Mouse (Mus musculus) leukemia stem cell, adult 10-12 weeks (primary cell): ENCODE results near the gene Efhc1. TPM values are rescaled to one million over a fixed set of nuclear protein-coding genes. Genes with fewer than 3 reads are reported as not detected.

ENCODE experiments used
- polyA plus RNA-seq: library from polyadenylated mRNA; stranded (reverse); fragments of >175 nt; gene quantifications from 2 replicates; pipeline ENCODE4 v1.2.3, GENCODE M21; 2012; ENCODE audit warnings: low replicate concordance

Efhc1 gene
- polyA plus RNA-seq, result not detected in 2 replicates

DNA sequence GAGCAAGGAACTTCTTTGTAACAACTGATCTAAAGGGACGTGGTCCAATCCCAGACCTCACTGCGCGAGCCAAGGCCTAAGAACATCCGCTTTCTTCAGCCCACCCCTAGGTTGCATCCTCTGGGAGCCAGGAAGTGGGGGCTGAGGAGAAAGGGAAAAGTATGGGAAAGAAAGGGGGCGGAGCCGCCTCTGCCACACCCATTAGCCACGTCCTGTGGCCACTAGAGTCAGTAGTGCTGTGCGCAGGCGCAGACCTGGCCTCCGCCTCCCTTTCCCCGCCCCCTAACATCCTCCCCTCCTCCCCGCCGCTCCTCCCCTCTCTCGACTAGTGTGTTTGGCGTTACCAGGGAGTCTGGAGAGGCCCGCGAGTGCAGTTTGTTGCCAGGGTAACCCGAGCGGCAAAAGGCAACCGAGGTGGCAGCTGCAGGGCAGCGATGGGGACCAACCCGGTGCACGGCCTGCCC lies at the start of gene Efhc1:
Gene Efhc1 (plus strand): TSS at position 327 of the 464 bp plus-strand sequence.

Other genes with a start within 250 kb of the Efhc1 start
- gene Il17a, start 220.7 kb upstream of the Efhc1 start, polyA plus RNA-seq, result not detected in 2 replicates
- not detected in 2 replicates for gene Il17f, start 161.0 kb upstream of the Efhc1 start, polyA plus RNA-seq
- gene Mcm3, start 131.3 kb upstream of the Efhc1 start, polyA plus RNA-seq, result 19.6 and 51.0 TPM in 2 replicates
- 0.32 and 1.8 TPM in 2 replicates for gene Paqr8, start 61.0 kb upstream of the Efhc1 start, polyA plus RNA-seq
- gene Tram2, start 127.6 kb downstream of the Efhc1 start, polyA plus RNA-seq, result 0.28 and 0.94 TPM in 2 replicates